Mouse (Mus musculus) liver, adult (tissue): Measurements from ENCODE around the gene Olfr794.

Experiments used
- GATA4 ChIP-seq: IDR thresholded peaks from 2 replicates; pipeline ENCODE4 v1.6.1; 2014; ENCODE audit warnings: mild to moderate bottlenecking, low read length; ENCODE audit not compliant: insufficient replicate concordance

Olfr794 gene

GRCm38 (mm10) chr10:129567355-129567754 is at the start of gene Olfr794:
Gene Olfr794, plus strand, starts transcription at chr10:129567655.
- TF ChIP-seq GATA4 = no peak

GRCm38 (mm10) chr10:129521492-129521891 is 46.0 kb upstream of the Olfr794 start, which contains the start of gene Olfr791:
Gene Olfr791, plus strand, starts transcription at chr10:129521792.
- TF ChIP-seq GATA4 = no peak

GRCm38 (mm10) chr10:129538862-129539261 is 28.6 kb upstream of the Olfr794 start, which contains the start of gene Olfr792:
Gene Olfr792, plus strand, starts transcription at chr10:129539162.
- TF ChIP-seq GATA4 = no peak

- no peak for TF ChIP-seq GATA4
Observed at GRCm38 (mm10) chr10:129549354-129549753, 18.1 kb upstream of the Olfr794 start.

GRCm38 (mm10) chr10:129577066-129577465 is 9.6 kb downstream of the Olfr794 start:
- TF ChIP-seq GATA4 = no peak

GRCm38 (mm10) chr10:129612470-129612869 is 45.0 kb downstream of the Olfr794 start, which contains the start of gene Olfr796:
Gene Olfr796, minus strand, starts transcription at chr10:129612570.
- TF ChIP-seq GATA4 = no peak

GRCm38 (mm10) chr10:129621724-129622123 is 54.3 kb downstream of the Olfr794 start:
- TF ChIP-seq GATA4 = no peak
